Mouse (Mus musculus) adrenal gland, postnatal 10 days (tissue): Measurements from ENCODE around the gene Cfap45. TPM values are rescaled to one million over a fixed set of nuclear protein-coding genes. Genes with fewer than 3 reads are reported as not detected.
A peak's percentile ranks its signal among the peaks of the same experiment; 100 is the strongest.

Experiments
- DNase-seq: peaks from one replicate; pipeline ENCODE4 v3.0.0; 2021; ENCODE audit warnings: mixed read lengths
- long read RNA-seq, 2 experiments: library from polyadenylated mRNA; stranded (forward); transcript quantifications; one replicate each; pipeline ENCODE4 v2.0.0; 2021
- total RNA-seq, 2 experiments: library from RNA; stranded (reverse); gene quantifications; 2 replicates each; pipeline ENCODE4 v1.2.3; 2021

The Cfap45 gene
- total RNA-seq: 1 to 10 TPM in 1 of 2 experiments, under 1 TPM in 1; 0.96 to 2.6 TPM
- long read RNA-seq, experiment 1, partial matches to known transcripts: 0 of 4 reads
- long read RNA-seq, experiment 1, other reads (novel, unspliced or antisense): 3 of 4 reads
- long read RNA-seq, experiment 2, partial matches to known transcripts: 0 of 1 reads
- long read RNA-seq, experiment 2, other reads (novel, unspliced or antisense): 1 of 1 reads

- peak; percentile 85 for DNase-seq
These were observed at the start of gene Cfap45 for GRCm38 (mm10) chr1:172520576-172521440. Gene Cfap45, plus strand, starts transcription at chr1:172520801.

GRCm38 (mm10) chr1:172472909-172473308 is 47.7 kb upstream of the Cfap45 start:
- DNase-seq: no peak

GRCm38 (mm10) chr1:172474196-172474595 is 46.4 kb upstream of the Cfap45 start:
- DNase-seq: no peak

- no peak for DNase-seq
These were observed 45.4 kb upstream of the Cfap45 start, which contains the start of gene Slamf9 for GRCm38 (mm10) chr1:172475054-172475741. Gene Slamf9, plus strand, starts transcription at chr1:172475358.

GRCm38 (mm10) chr1:172478020-172478419 is 42.6 kb upstream of the Cfap45 start:
- DNase-seq: no peak

- no peak for DNase-seq
These were observed 40.2 kb upstream of the Cfap45 start for GRCm38 (mm10) chr1:172480376-172480775.

GRCm38 (mm10) chr1:172481111-172481510 is 39.5 kb upstream of the Cfap45 start:
- no peak for DNase-seq

GRCm38 (mm10) chr1:172481540-172482280 is 38.9 kb upstream of the Cfap45 start, which contains the start of gene Igsf9:
Gene Igsf9, plus strand, starts transcription at chr1:172481788.
- peak; percentile 87 for DNase-seq

GRCm38 (mm10) chr1:172482518-172483360 is 37.9 kb upstream of the Cfap45 start:
- DNase-seq: no peak

GRCm38 (mm10) chr1:172483361-172483660 is 37.3 kb upstream of the Cfap45 start:
- no peak for DNase-seq

GRCm38 (mm10) chr1:172484236-172484635 is 36.4 kb upstream of the Cfap45 start:
- DNase-seq: no peak

GRCm38 (mm10) chr1:172484671-172485070 is 35.9 kb upstream of the Cfap45 start:
- DNase-seq: no peak

- no peak for DNase-seq
These were observed 34.8 kb upstream of the Cfap45 start for GRCm38 (mm10) chr1:172485821-172486220.

GRCm38 (mm10) chr1:172486236-172486635 is 34.4 kb upstream of the Cfap45 start:
- no peak for DNase-seq

GRCm38 (mm10) chr1:172486651-172487050 is 34.0 kb upstream of the Cfap45 start:
- DNase-seq: no peak

GRCm38 (mm10) chr1:172487859-172488258 is 32.7 kb upstream of the Cfap45 start:
- DNase-seq: no peak

GRCm38 (mm10) chr1:172488831-172489230 is 31.8 kb upstream of the Cfap45 start:
- no peak for DNase-seq

GRCm38 (mm10) chr1:172489585-172490250 is 30.9 kb upstream of the Cfap45 start:
- no peak for DNase-seq

- DNase-seq: peak; percentile 95
These were observed 30.3 kb upstream of the Cfap45 start for GRCm38 (mm10) chr1:172490261-172490661.

GRCm38 (mm10) chr1:172492047-172492446 is 28.6 kb upstream of the Cfap45 start:
- DNase-seq: no peak

- DNase-seq: no peak
These were observed 27.1 kb upstream of the Cfap45 start for GRCm38 (mm10) chr1:172493516-172493915.
